Mouse (Mus musculus): ENCODE data around the gene Cpox.

GRCm38 (mm10) chr16:58676633-58677032, 6.5 kb downstream of the Cpox start:
- TF ChIP-seq POLR2A (IDR thresholded peaks at IDR 0.05; ENCODE audit: low read depth, low read length) (no peak), CTCF (IDR thresholded peaks at IDR 0.05; ENCODE audit: borderline replicate concordance, insufficient read depth, low read length) (no peak)
